Mouse (Mus musculus): ENCODE measurements at regions not wholly inside any gene's neighbourhood (a gene's known extent, or its start where the extent isn't known, plus 50 kb on each side); places are given as distances from the start of the nearest gene placed in this dataset.
A peak's percentile ranks its signal among the peaks of the same experiment; 100 is the strongest.
"Not testable (repeated sequence)": the region's sequence is repeated elsewhere in the genome, so short reads cannot be mapped to it uniquely, and the experiment has no call there.

- Histone ChIP-seq H3K27me3 (replicated peaks) (no peaks in the 10 kb centered on the region), H3K4me1 (ENCODE audit: control insufficient read depth in 1 of 2, insufficient read depth in 2 of 2) (no peaks in the 10 kb centered on the region), H3K9me3 (replicated peaks; ENCODE audit: low read length) (peaks cover 33% of the 10 kb centered on the region), H3K27ac (ENCODE audit: insufficient read depth, low read depth) (no peak overlapping the region), H3K4me2 (ENCODE audit: insufficient read depth, low read depth, poor library complexity, severe bottlenecking) (no peak overlapping the region), H3K9ac (ENCODE audit: insufficient read depth, low read depth) (no peak overlapping the region), H3K4me3 (replicated peaks in 1 of 3; ENCODE audit: low read depth in 2 of 3, low read length in 2 of 3, poor library complexity in 1 of 3) (no peak overlapping the region), H3K36me3 (replicated peaks in 1 of 2; ENCODE audit: control insufficient read depth in 1 of 2, insufficient read depth in 1 of 2, low read length in 1 of 2) (no peaks in the 10 kb centered on the region), H3K79me2 (replicated peaks; ENCODE audit: control insufficient read depth, extremely low read depth, insufficient read depth, poor library complexity, severe bottlenecking) (no peaks in the 10 kb centered on the region)
- TF ChIP-seq CTCF (conservative IDR thresholded peaks at IDR 0.05 in 1 of 2, IDR thresholded peaks at IDR 0.05 in 1 of 2; ENCODE audit: low read depth in 2 of 2, low read length in 2 of 2) (peak in 1 of 2 experiments; percentile 28; a peak in 1 of 4 replicates), MXI1 (IDR thresholded peaks at IDR 0.05; ENCODE audit: low read depth, low read length) (no peak)
- in situ Hi-C loops (cut with MboI; ENCODE audit: low pct_ligation_motif_present, low pct_unique_long_range_greater_than_20kb, low sequenced_read_pairs) = no loop called here
- no peak for DNase-seq (ENCODE audit: extremely low read depth)
- dilution Hi-C loops (cut with MboI; ENCODE audit: extremely low pct_ligation_motif_present, extremely low pct_unique_long_range_greater_than_20kb, low sequenced_read_pairs) = no loop called here
Measured at GRCm38 (mm10) chr12:45171927-45172642, 97.6 kb upstream of the Stxbp6 start.

- in situ Hi-C loops (cut with MboI; ENCODE audit: low pct_ligation_motif_present, low pct_unique_long_range_greater_than_20kb, low sequenced_read_pairs) = no loop called here
Measured at GRCm38 (mm10) chr12:45162011-45162410, 87.5 kb upstream of the Stxbp6 start.

GRCm38 (mm10) chr12:45161581-45161980, 87.1 kb upstream of the Stxbp6 start:
- DNase-seq (ENCODE audit: extremely low read depth); H3K4me1 ChIP-seq (ENCODE audit: control insufficient read depth in 1 of 2, insufficient read depth in 2 of 2); H3K36me3 ChIP-seq (replicated peaks in 1 of 2; ENCODE audit: control insufficient read depth in 1 of 2, insufficient read depth in 1 of 2, low read length in 1 of 2); H3K4me2 ChIP-seq (ENCODE audit: insufficient read depth, low read depth, poor library complexity, severe bottlenecking); H3K4me3 ChIP-seq (replicated peaks in 1 of 3; ENCODE audit: low read depth in 2 of 3, low read length in 2 of 3, poor library complexity in 1 of 3); H3K79me2 ChIP-seq (replicated peaks; ENCODE audit: control insufficient read depth, extremely low read depth, insufficient read depth, poor library complexity, severe bottlenecking); H3K9ac ChIP-seq (ENCODE audit: insufficient read depth, low read depth); H3K27ac ChIP-seq (ENCODE audit: insufficient read depth, low read depth); H3K27me3 ChIP-seq (replicated peaks); dilution Hi-C loops (cut with MboI; ENCODE audit: extremely low pct_ligation_motif_present, extremely low pct_unique_long_range_greater_than_20kb, low sequenced_read_pairs); in situ Hi-C loops (cut with MboI; ENCODE audit: low pct_ligation_motif_present, low pct_unique_long_range_greater_than_20kb, low sequenced_read_pairs): not testable (repeated sequence)
- peaks cover 54% of the 10 kb centered on the region for H3K9me3 ChIP-seq (replicated peaks; ENCODE audit: low read length)

More at GRCm38 (mm10) chr12:45162011-45162410, 87.5 kb upstream of the Stxbp6 start:
- dilution Hi-C loops (cut with MboI; ENCODE audit: extremely low pct_ligation_motif_present, extremely low pct_unique_long_range_greater_than_20kb, low sequenced_read_pairs) = no loop called here
- no peak for TF ChIP-seq RCOR1 (conservative IDR thresholded peaks at IDR 0.05; ENCODE audit: low read depth, low read length)
- TF ChIP-seq EP300 (IDR thresholded peaks at IDR 0.05; ENCODE audit: low read length) = no peak
- no peak for TF ChIP-seq RAD21 (IDR thresholded peaks at IDR 0.05; ENCODE audit: low read depth, low read length)
- TF ChIP-seq GABPA (IDR thresholded peaks at IDR 0.05; ENCODE audit: insufficient replicate concordance, low read depth, low read length) = no peak
- no peak for TF ChIP-seq POLR2AphosphoS2 (IDR thresholded peaks at IDR 0.05; ENCODE audit: low read depth, low read length)
- TF ChIP-seq ZNF384 (IDR thresholded peaks at IDR 0.05; ENCODE audit: low read depth, low read length) = no peak
- TF ChIP-seq BHLHE40 (IDR thresholded peaks at IDR 0.05; ENCODE audit: low read depth, low read length) = no peak
- TF ChIP-seq MAZ (IDR thresholded peaks at IDR 0.05; ENCODE audit: low read depth, low read length) = no peak
- no peak for TF ChIP-seq NELFE (IDR thresholded peaks at IDR 0.05; ENCODE audit: low read depth, low read length)
- TF ChIP-seq MEF2A (IDR thresholded peaks at IDR 0.05; ENCODE audit: borderline replicate concordance, low read depth, low read length) = no peak
- no peak for TF ChIP-seq UBTF (IDR thresholded peaks at IDR 0.05; ENCODE audit: low read depth, low read length)
- no peak for TF ChIP-seq E2F4 (IDR thresholded peaks at IDR 0.05; ENCODE audit: insufficient replicate concordance, low read depth, low read length)
- no peak for TF ChIP-seq ELF1 (IDR thresholded peaks at IDR 0.05; ENCODE audit: low read depth, low read length)
- no peak for TF ChIP-seq CHD2 (IDR thresholded peaks at IDR 0.05; ENCODE audit: low read length)
- Histone ChIP-seq H3K9me3 (replicated peaks; ENCODE audit: low read length) (peaks cover 53% of the 10 kb centered on the region), H3K4me2 (ENCODE audit: insufficient read depth, low read depth, poor library complexity, severe bottlenecking) (no peak overlapping the region), H3K27ac (ENCODE audit: insufficient read depth, low read depth) (no peak overlapping the region), H3K36me3 (replicated peaks in 1 of 2; ENCODE audit: control insufficient read depth in 1 of 2, insufficient read depth in 1 of 2, low read length in 1 of 2) (no peaks in the 10 kb centered on the region), H3K4me1 (ENCODE audit: control insufficient read depth in 1 of 2, insufficient read depth in 2 of 2) (no peaks in the 10 kb centered on the region), H3K27me3 (replicated peaks) (no peaks in the 10 kb centered on the region), H3K9ac (ENCODE audit: insufficient read depth, low read depth) (no peak overlapping the region), H3K4me3 (replicated peaks in 1 of 3; ENCODE audit: low read depth in 2 of 3, low read length in 2 of 3, poor library complexity in 1 of 3) (no peak overlapping the region), H3K79me2 (replicated peaks; ENCODE audit: control insufficient read depth, extremely low read depth, insufficient read depth, poor library complexity, severe bottlenecking) (no peaks in the 10 kb centered on the region)
- DNase-seq (ENCODE audit: extremely low read depth) = no peak
